Mouse (Mus musculus): Measurements from ENCODE around the gene U2af2. TPM values are rescaled to one million over a fixed set of nuclear protein-coding genes. Genes with fewer than 3 reads are reported as not detected.

The U2af2 gene
- polyA plus RNA-seq, 1 experiment = 225 TPM

DNA sequence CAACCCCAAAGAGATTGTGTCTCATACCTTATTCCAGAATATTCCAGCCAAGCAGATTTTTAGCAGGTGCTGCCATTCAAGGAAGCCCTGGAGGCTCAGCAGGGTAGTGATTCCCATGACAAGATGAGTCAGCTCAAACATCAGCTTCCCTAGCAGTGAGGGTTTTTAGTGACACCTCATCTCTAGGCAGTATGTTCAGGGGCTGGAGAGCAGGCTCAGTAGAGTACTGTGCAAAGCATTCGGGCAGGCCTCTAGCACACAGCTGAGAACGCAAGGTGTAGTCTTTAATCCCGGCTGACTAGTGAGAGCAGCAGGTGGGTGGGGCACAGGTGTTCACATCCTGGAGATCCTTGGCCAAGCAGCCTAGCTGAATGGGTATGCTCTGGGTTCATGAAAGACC is 37.9 kb downstream of the U2af2 start:
- DNase-seq (ENCODE audit: extremely low spot score in 1 of 2, low spot score in 1 of 2) = no peak

DNA sequence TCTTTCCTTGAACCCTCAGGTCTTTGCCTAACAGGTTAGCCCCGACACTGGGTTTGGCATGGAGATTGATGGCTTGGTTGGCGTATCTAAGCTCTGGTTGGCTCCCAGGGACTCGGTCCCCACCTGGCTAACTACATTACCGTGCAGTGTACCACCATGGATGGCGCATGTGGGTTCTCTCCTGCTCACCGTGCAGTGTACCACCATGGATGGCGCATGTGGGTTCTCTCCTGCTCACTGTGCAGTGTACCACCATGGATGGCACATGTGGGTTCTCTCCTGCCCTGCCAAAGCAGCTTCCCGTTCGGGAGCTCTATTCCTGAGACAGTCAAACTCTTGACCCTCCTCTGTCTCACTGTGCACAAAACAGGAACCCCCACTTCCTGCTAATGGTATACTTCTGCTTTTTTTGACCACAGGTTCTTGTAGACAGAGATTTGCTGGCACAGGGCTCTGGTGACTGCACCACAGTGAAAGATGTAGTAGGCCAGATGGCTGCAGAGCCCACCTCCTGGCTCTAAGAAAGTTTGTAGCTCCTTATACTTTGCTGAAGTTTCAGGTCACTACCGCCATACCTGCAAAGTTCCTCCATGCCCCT is 39.2 kb downstream of the U2af2 start:
- no peak for DNase-seq (ENCODE audit: extremely low spot score in 1 of 2, low spot score in 1 of 2)

DNA sequence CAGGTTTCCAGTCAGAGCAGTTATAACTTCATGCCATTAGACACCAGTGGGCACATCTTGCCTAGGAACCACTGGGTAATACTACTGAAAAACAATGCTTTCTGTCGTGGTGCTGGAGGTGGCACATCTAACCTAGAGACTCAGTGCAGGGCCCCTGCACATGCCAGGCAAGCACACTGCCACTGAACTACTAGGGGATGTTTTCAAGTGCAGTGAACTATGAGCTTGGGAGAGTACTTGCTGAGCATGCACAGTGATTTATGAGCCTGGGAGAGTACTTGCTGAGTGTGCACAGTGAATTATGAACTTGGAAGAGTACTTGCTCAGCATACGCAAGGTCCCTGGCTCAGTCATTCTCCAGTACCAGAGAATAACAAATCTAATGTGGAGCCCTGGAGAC is 40.6 kb downstream of the U2af2 start:
- no peak for DNase-seq (ENCODE audit: extremely low spot score in 1 of 2, low spot score in 1 of 2)

DNA sequence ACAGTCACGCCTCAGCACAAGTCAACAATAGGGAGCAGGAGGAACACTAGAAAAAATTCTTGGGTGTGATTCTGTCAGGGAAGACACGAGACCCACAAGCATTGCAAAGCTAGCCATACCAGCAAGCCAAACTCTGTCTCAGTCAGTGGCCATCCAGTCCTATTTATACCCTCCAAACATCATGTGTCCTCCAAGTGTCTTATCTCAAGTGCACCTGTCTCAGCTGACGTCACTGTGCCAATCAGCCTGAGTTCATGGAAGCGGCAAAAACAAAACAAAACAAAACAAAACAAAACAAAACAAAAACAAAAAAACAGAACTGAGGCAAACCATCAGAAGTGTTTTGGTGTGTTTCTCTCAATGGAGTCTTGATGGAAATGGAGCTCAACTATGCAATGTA is 46.3 kb downstream of the U2af2 start:
- no peak for DNase-seq (ENCODE audit: extremely low spot score in 1 of 2, low spot score in 1 of 2)

DNA sequence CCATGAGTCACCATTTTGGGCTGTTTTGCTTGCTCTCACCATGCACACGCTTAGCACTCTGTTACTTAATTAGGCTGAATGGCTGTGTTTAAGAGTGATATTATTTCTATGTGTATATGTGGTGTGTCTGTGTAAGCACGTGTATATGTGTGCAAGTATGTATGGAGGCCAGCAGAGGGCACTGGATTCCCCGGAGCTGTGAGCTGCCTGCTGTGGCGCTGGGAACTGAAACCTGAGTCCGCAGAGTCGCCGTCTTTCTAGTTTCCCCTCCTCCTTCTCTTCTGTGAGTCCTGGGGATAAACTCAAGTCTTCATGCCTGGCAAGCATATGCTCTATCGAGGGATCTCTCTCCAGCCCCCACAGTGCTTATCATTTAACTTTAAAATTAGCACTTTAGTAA is 47.4 kb downstream of the U2af2 start:
- no peak for DNase-seq (ENCODE audit: extremely low spot score in 1 of 2, low spot score in 1 of 2)

DNA sequence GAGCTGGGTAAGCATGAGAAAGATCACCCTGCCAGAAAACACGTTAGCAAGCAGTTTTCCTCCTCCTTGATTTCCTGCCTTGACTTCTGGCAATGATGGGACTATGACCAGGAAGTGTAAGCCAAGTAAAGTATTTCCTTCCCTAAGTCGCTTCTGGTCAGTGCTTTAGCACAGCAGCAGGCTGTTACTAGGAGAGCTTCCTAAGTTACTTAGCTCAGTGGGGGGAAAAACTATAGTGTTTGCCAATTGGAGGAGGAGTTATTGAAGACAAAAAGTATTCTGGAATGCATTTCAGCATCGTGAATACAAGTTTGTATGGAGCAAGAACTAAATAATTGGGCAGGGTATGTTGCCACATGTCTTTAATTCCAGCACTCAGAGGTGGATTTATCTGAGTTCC is 50.8 kb downstream of the U2af2 start:
- no peak for DNase-seq (ENCODE audit: extremely low spot score in 1 of 2, low spot score in 1 of 2)

DNA sequence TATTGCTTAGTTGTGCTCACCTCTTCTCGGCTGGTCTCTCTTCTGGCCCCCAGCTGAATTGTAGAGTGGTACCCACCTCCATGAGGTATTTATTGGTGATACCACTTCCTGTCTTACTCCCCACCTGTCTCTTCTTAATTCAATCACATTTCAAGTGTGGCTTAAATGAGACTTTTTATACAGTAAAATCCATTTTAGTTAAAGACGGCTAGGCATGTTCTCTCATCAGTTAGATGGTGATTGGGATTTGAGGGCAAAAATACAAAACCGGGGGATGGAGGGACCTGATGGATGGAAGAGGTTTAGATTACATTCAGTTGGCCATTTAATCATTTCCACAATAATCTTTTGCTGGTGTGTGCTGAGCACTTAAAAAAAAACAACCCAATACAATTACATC is 54.9 kb downstream of the U2af2 start, which contains the start of gene Rfpl4:
Rfpl4 (minus strand) TSS at position 101 of the 400 bp plus-strand sequence.
- DNase-seq (ENCODE audit: extremely low spot score in 1 of 2, low spot score in 1 of 2) = no peak

DNA sequence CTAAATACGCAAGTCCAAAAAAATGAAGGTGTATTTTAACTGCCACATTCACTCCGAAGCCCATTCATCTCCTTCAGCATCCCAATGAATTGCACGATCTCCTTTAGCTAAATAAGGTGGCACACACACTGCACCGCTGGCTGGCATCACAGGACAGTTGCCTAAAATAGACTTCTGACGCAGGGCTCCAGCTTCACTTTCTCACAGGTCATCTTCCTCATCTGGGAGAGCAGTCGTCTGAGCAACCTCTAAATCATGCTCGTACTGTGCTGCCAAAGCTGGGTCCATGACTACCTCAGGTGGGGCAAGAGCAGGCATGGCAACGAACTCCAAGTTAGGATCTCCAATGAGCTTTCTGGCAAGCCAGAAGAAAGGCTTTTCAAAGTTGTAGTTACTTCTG is 63.1 kb downstream of the U2af2 start:
- no peak for DNase-seq (ENCODE audit: extremely low spot score in 1 of 2, low spot score in 1 of 2)

DNA sequence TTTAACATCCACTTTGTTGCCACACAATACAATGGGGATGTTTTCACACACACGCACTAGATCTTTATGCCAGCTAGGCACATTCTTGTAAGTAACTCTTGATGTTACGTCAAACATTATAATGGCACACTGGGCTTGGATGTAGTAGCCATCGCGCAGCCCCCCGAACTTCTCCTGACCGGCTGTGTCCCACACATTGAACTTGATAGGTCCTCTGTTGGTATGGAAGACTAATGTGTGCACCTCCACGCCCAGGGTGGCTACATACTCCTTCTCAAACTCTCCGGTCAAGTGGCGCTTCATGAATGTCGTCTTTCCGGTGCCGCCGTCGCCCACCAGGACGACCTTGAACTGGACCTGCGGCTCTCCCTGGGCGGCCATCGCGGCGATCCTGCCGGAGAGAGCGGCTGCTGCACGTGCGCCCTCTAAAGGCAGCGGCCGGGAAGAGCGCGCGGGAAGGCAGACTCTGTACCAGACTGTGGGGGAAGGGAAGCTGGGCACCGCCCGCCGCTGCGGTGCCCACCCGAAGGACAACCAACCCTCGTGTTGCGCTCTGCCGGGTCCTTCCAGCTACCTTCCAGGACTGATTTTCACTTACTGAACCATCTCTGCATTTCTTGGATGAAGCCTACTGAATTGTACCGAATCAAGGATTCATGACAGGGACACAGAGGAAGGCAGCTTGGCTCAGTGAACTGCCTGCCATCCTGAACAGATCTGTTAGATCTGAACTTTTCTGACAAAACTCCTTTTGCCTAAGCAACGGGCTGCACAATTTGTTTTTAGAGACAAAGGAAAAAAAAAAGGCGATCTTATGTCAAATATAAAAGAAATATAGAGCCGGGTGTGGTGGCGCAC is 63.8 kb downstream of the U2af2 start, which contains the start of gene Rasl2-9:
Rasl2-9 (minus strand) TSS at position 402 of the 858 bp plus-strand sequence.
- peak; percentile 11 to 81 for DNase-seq (ENCODE audit: extremely low spot score in 1 of 2, low spot score in 1 of 2)

Other genes starting within 250 kb of the U2af2 start
- gene Ube2s, start 249.6 kb upstream of the U2af2 start, polyA plus RNA-seq (2012; rRNA removed) = 146 and 177 TPM in 2 replicates
- 149 and 155 TPM in 2 replicates for gene Shisa7, start 217.4 kb upstream of the U2af2 start, polyA plus RNA-seq (2012; rRNA removed)
- 10.6 and 13.8 TPM in 2 replicates for gene Isoc2b, start 191.9 kb upstream of the U2af2 start, polyA plus RNA-seq (2012; rRNA removed)
- 10.7 and 12.0 TPM in 2 replicates for gene Isoc2a, start 185.0 kb upstream of the U2af2 start, polyA plus RNA-seq (2012; rRNA removed)
- gene Gm36210, start 155.6 kb upstream of the U2af2 start, polyA plus RNA-seq (2012; rRNA removed) = 0.44 and 0.53 TPM in 2 replicates
- gene Zfp628, start 146.9 kb upstream of the U2af2 start, polyA plus RNA-seq (2012; rRNA removed) = 9.6 and 10.8 TPM in 2 replicates
- gene Nat14, start 140.1 kb upstream of the U2af2 start, polyA plus RNA-seq (2012; rRNA removed) = 99.2 and 108 TPM in 2 replicates
- 11.1 and 12.5 TPM in 2 replicates for gene Ssc5d, start 136.4 kb upstream of the U2af2 start, polyA plus RNA-seq (2012; rRNA removed)
- 0.22 and 0.27 TPM in 2 replicates for gene Sbk2, start 97.7 kb upstream of the U2af2 start, polyA plus RNA-seq (2012; rRNA removed)
- gene Sbk3, start 91.0 kb upstream of the U2af2 start, polyA plus RNA-seq (2012; rRNA removed) = 2.2 and 2.5 TPM in 2 replicates
- gene Zfp579, start 66.0 kb upstream of the U2af2 start, polyA plus RNA-seq (2012; rRNA removed) = 49.7 and 60.9 TPM in 2 replicates
- 11.7 and 13.5 TPM in 2 replicates for gene Zfp524, start 47.7 kb upstream of the U2af2 start, polyA plus RNA-seq (2012; rRNA removed)
- gene Fiz1, start 47.4 kb upstream of the U2af2 start, polyA plus RNA-seq (2012; rRNA removed) = 22.7 TPM in 2 replicates
- not detected in 2 replicates for gene Gm44973, start 46.6 kb upstream of the U2af2 start, polyA plus RNA-seq (2012; rRNA removed)
- 33.1 and 35.5 TPM in 2 replicates for gene Zfp865, start 41.8 kb upstream of the U2af2 start, polyA plus RNA-seq (2012; rRNA removed)
- 80.6 and 81.7 TPM in 2 replicates for gene Ccdc106, start 41.6 kb upstream of the U2af2 start, polyA plus RNA-seq (2012; rRNA removed)
- gene 4632433K11Rik, start 28.0 kb upstream of the U2af2 start, polyA plus RNA-seq (2012; rRNA removed) = not detected in 2 replicates
- 8.4 and 8.8 TPM in 2 replicates for gene Zfp784, start 23.7 kb upstream of the U2af2 start, polyA plus RNA-seq (2012; rRNA removed)
- gene Zfp580, start 10.6 kb upstream of the U2af2 start, polyA plus RNA-seq (2012; rRNA removed) = 49.7 and 56.0 TPM in 2 replicates
- 387 and 425 TPM in 2 replicates for gene Epn1, start 18.1 kb downstream of the U2af2 start, polyA plus RNA-seq (2012; rRNA removed)
- gene Rfpl4, start 54.8 kb downstream of the U2af2 start, polyA plus RNA-seq (2012; rRNA removed) = not detected in 2 replicates
- gene Rasl2-9, start 63.8 kb downstream of the U2af2 start, polyA plus RNA-seq (2012; rRNA removed) = 0.40 and 0.61 TPM in 2 replicates
- not detected in 2 replicates for gene Vmn1r55, start 87.5 kb downstream of the U2af2 start, polyA plus RNA-seq (2012; rRNA removed)
- gene Vmn1r56, start 134.6 kb downstream of the U2af2 start, polyA plus RNA-seq (2012; rRNA removed) = not detected in 2 replicates
- gene Vmn1r57, start 156.3 kb downstream of the U2af2 start, polyA plus RNA-seq (2012; rRNA removed) = not detected in 2 replicates